Mouse (Mus musculus) intestine, embryonic 14.5 days (tissue): ENCODE measurements around the gene Tvp23a. TPM values are rescaled to one million over a fixed set of nuclear protein-coding genes. Genes with fewer than 3 reads are reported as not detected.
A peak's percentile ranks its signal among the peaks of the same experiment; 100 is the strongest.

Experiments used
- ATAC-seq: fragments of 200-750 bp; cut with Nextera tagmentation; replicated peaks from 2 replicates; pipeline ENCODE4 v1.8.0; 2017; ENCODE audit warnings: low read depth, moderate number of reproducible peaks, moderate TSS enrichment, moderate library complexity; ENCODE audit not compliant: low FRiP score, low TSS enrichment
- DNase-seq: peaks from one replicate; pipeline ENCODE4 v3.0.0-alpha.2; 2018; ENCODE audit warnings: low spot score
- H3K27ac ChIP-seq: fragments of 300-500 bp; sonication (generic); 2 replicates; pipeline ENCODE4 v1.5.1; 2014; ENCODE audit warnings: low read depth, mild to moderate bottlenecking, control low read depth
- H3K27me3 ChIP-seq: fragments of 300-500 bp; sonication (generic); replicated peaks from 2 replicates; pipeline ENCODE4 v1.6.1; 2014; ENCODE audit warnings: low read length, control low read depth; ENCODE audit not compliant: control insufficient read depth, insufficient read depth
- H3K36me3 ChIP-seq: fragments of 300-500 bp; sonication (generic); 2 replicates; pipeline ENCODE4 v1.6.1; 2014; ENCODE audit warnings: low read length, control low read depth; ENCODE audit not compliant: control insufficient read depth, insufficient read depth
- H3K4me1 ChIP-seq: fragments of 300-500 bp; sonication (generic); replicated peaks from 2 replicates; pipeline ENCODE4 v1.6.1; 2014; ENCODE audit warnings: low read length, control low read depth, mixed read lengths; ENCODE audit not compliant: control insufficient read depth, insufficient read depth
- H3K4me2 ChIP-seq: fragments of 300-500 bp; sonication (generic); 2 replicates; pipeline ENCODE4 v1.6.1; 2014; ENCODE audit warnings: low read length
- H3K4me3 ChIP-seq: fragments of 300-500 bp; sonication (generic); 2 replicates; pipeline ENCODE4 v1.5.1; 2014; ENCODE audit warnings: low read depth, low read length, control low read depth, mixed read lengths
- H3K9ac ChIP-seq: fragments of 300-500 bp; sonication (generic); 2 replicates; pipeline ENCODE4 v1.6.1; 2014; ENCODE audit warnings: mild to moderate bottlenecking, low read length
- H3K9me3 ChIP-seq: fragments of 300-500 bp; sonication (generic); 2 replicates; pipeline ENCODE4 v1.6.1; 2016; ENCODE audit warnings: low read length, control low read depth; ENCODE audit not compliant: control insufficient read depth
- WGBS: fragments of 180-500 bp; shearing (Covaris S2); extraction: QIAGEN DNeasy Blood & Tissue Kit; methylation state at CpG from one replicate; pipeline ENCODE4 v1.1.7; 2014; 5-methylcytosine and 5-hydroxymethylcytosine counted together
- polyA plus RNA-seq: library from polyadenylated mRNA; unstranded; fragments of >200 nt; fragmentation: Nextera tagmentation; extraction: Ambion mirVana; gene quantifications from 2 replicates; pipeline ENCODE4 v1.2.1, GENCODE M21; 2014

The Tvp23a gene
- 11.4 and 13.1 TPM in 2 replicates for polyA plus RNA-seq

DNA sequence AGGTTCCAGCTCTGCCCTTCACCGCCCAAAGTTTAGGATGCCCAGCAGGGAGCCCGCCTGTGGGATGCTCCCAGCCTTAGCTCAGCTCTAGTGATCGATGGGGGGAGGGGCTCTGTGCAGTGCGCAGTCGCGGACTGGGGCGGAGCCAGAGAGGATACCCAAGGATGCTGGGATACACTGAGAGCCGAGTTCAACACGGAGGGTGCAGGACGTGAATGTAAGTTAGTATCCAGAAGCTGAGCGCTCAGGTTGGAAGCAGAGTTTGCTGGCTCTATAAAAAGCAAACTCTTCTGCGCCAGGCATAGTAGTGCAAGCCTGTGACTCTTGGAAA lies at the start of gene Tvp23a:
TSS of gene Tvp23a (minus strand) at position 99 of the 331 bp plus-strand sequence.
- peak within 1 kb of the TSS; percentile 41 for H3K4me3 ChIP-seq
- 0 out of 2 replicates have a peak within 1 kb of the TSS, but pooled peaks have one; percentile 36 for H3K27ac ChIP-seq
- H3K4me1 ChIP-seq = peaks cover 4% of the 10 kb centered on the region; the same call in 1 of the 2 replicates
- H3K27me3 ChIP-seq = no peaks in the 10 kb centered on the region
- H3K9ac ChIP-seq = peak within 1 kb of the TSS; percentile 43
- WGBS = 4% methylated on average over 12 of the region's 12 CpGs
- H3K4me2 ChIP-seq = peak within 1 kb of the TSS; percentile 72
- peak; percentile 87 for DNase-seq
- peak; percentile 93 for ATAC-seq
- no peaks in the 10 kb centered on the region for H3K36me3 ChIP-seq
- no peaks in the 10 kb centered on the region for H3K9me3 ChIP-seq

DNA sequence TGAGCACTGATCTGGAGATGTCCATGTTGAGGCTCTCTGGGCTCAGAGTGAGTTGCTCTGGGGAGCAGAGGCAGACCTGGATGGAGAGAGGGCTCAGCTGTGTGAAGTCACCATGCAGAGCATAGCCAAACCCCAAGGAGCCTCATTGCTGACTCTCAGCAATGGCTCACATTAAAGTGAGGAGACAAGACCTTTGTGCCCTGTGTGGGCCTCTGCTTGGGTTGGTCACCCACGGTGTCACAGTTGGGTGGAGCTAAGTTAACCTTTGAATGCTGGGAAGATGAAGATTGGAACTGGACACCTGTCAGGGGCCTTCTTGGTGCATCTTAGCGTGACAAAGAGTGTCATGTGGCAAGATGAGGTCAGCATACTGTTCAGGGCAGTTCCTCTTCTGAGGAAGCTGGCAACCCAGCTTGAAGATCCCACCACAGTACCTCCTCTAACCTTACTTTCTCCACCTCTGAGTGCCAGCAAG lies 48.7 kb upstream of the Tvp23a start:
- Histone ChIP-seq H3K9me3 (no peaks in the 10 kb centered on the region), H3K36me3 (no peaks in the 10 kb centered on the region), H3K27ac (no peak overlapping the region), H3K9ac (no peak overlapping the region), H3K4me2 (no peak overlapping the region), H3K4me3 (no peak overlapping the region), H3K27me3 (0 out of 2 replicates have a peak, but pooled peaks cover 3% of the 10 kb centered on the region), H3K4me1 (no peaks in the 10 kb centered on the region)
- ATAC-seq = no peak
- WGBS = 71% methylated on average over 2 of the region's 2 CpGs
- no peak for DNase-seq

- Histone ChIP-seq H3K27ac (no peak overlapping the region), H3K9ac (no peak overlapping the region), H3K4me3 (no peak overlapping the region), H3K36me3 (no peaks in the 10 kb centered on the region), H3K9me3 (no peaks in the 10 kb centered on the region), H3K4me2 (no peak overlapping the region), H3K4me1 (no peaks in the 10 kb centered on the region), H3K27me3 (0 out of 2 replicates have a peak, but pooled peaks cover 17% of the 10 kb centered on the region)
- no peak for DNase-seq
- ATAC-seq = no peak
- 83% methylated on average over 3 of the region's 3 CpGs for WGBS
Observed at GRCm38 (mm10) chr16:10492587-10492986, 45.4 kb upstream of the Tvp23a start.

DNA sequence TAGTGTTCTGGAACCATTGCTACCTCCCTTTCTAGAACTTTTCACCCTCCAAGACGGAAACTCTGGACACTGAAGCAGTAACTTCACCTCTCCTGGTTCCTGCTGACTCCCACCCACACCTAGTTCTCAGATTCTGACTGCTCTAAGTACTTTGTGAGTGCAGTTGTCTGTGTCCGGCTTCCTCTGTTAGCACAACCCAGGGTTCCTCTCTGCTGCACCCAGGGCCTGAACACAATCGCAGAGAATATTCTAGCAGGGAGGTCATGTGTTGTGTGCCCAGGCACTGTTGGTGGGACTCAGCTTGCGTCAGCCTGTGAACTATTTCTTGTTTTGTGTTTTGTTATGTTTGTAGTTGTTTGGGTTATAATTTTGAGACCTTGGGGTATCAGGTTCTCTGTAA lies 44.6 kb upstream of the Tvp23a start:
- Histone ChIP-seq H3K4me2 (no peak overlapping the region), H3K4me1 (no peaks in the 10 kb centered on the region), H3K27ac (no peak overlapping the region), H3K4me3 (no peak overlapping the region), H3K36me3 (no peaks in the 10 kb centered on the region), H3K9me3 (no peaks in the 10 kb centered on the region), H3K9ac (no peak overlapping the region), H3K27me3 (0 out of 2 replicates have a peak, but pooled peaks cover 17% of the 10 kb centered on the region)
- 84% methylated on average over 4 of the region's 4 CpGs for WGBS
- DNase-seq (no peak), ATAC-seq (no peak)

DNA sequence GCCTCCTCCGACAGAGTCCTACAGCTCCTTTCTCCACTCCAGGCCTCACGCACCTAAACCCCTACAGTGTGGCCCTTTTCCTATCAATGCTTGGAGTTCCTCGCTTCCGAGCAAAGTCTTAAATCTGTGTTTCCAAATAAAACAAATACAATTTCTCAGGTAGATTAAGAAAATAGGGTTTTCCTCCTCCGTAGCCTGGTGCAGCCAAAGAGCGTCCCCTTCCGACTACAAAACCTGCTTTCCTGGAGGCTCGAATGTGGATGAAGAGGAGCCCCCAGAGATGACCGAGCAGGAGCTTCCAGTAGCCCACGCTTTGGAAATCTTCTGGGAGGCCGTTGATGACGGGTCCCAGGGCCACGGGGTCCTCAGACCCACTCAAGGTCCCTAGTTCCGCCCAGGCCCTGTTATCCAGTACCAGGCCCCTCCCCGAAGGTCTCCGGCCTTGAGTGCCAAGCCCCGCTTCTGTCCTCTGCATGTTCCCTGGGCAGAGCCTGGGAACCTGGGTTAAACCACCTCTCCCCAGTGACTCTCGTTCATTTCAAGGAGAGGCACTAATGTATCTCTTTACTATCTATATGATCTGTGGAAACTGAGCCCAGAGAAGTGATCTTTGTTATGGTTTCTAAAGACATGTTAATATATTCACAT lies 43.5 kb upstream of the Tvp23a start:
- WGBS = 76% methylated on average over 18 of the region's 18 CpGs

DNA sequence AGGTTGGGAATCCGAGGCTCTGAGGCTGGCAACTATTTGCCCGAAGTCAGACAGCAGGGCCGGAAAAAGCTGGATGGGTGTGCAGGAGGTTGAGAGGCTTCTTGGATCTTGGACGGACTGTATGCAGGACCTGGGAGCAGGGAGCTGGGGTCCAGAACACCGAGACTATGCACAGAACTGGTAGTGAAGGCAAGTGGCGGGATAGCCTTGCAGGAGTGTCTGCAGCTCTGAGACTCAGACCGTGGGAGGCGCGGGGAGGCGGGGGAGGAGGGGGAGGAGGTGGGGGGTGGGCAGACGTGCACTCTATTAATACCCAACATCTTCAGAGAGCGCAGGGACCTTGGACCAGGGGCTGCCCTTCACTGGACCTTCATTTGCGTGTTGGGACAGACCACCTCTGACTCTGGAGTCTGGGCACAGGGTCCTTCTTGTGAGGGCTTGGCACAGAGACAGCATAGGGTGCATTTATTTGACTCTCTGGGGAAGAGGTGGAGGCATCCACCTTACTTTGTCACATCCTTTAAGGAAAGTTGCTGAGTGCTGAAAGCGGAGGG lies 42.8 kb upstream of the Tvp23a start:
- Histone ChIP-seq H3K36me3 (no peaks in the 10 kb centered on the region), H3K4me3 (no peak overlapping the region), H3K4me1 (no peaks in the 10 kb centered on the region), H3K9ac (no peak overlapping the region), H3K9me3 (no peaks in the 10 kb centered on the region), H3K27ac (no peak overlapping the region), H3K27me3 (0 out of 2 replicates have a peak, but pooled peaks cover 17% of the 10 kb centered on the region), H3K4me2 (peak overlapping the region; percentile 35)
- 12% methylated on average over 13 of the region's 14 CpGs for WGBS
- ATAC-seq (no peak), DNase-seq (no peak)

More for the DNA sequence above, 43.5 kb upstream of the Tvp23a start:
- H3K4me2 ChIP-seq = no peak overlapping the region
- H3K36me3 ChIP-seq = no peaks in the 10 kb centered on the region
- ATAC-seq = no peak
- H3K27ac ChIP-seq = no peak overlapping the region
- H3K9ac ChIP-seq = no peak overlapping the region
- H3K9me3 ChIP-seq = no peaks in the 10 kb centered on the region
- H3K4me3 ChIP-seq = no peak overlapping the region
- H3K4me1 ChIP-seq = no peaks in the 10 kb centered on the region
- DNase-seq = no peak
- H3K27me3 ChIP-seq = 0 out of 2 replicates have a peak, but pooled peaks cover 17% of the 10 kb centered on the region

DNA sequence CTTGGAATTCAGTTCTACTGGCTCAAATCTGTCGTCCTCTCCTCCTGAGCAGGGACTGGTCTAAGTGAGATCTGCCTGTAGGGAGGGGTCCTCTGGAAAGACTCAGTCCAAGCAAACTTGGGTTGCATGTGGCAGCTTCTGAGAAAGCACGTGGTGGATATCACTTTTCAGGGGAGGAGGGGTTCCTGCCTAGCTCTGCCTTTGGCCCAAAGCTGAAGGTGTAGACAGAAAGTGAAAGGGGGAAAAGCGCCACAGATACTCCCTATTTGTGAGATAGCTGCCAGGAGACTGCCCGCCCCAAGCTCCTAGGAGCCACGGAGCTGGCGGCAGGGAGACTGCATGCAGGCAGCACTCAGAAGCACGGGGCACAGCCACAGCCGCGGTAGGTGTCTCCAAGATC lies 42.3 kb upstream of the Tvp23a start:
- WGBS = 7% methylated on average over 9 of the region's 9 CpGs
- H3K4me3 ChIP-seq = no peak overlapping the region
- no peaks in the 10 kb centered on the region for H3K4me1 ChIP-seq
- H3K27me3 ChIP-seq = 0 out of 2 replicates have a peak, but pooled peaks cover 17% of the 10 kb centered on the region
- no peak overlapping the region for H3K9ac ChIP-seq
- no peaks in the 10 kb centered on the region for H3K36me3 ChIP-seq
- peak overlapping the region; percentile 35 for H3K4me2 ChIP-seq
- DNase-seq = no peak
- H3K9me3 ChIP-seq = no peaks in the 10 kb centered on the region
- no peak overlapping the region for H3K27ac ChIP-seq
- no peak for ATAC-seq

- no peak overlapping the region for H3K9ac ChIP-seq
- ATAC-seq (no peak), DNase-seq (no peak)
- no peak overlapping the region for H3K27ac ChIP-seq
- no peaks in the 10 kb centered on the region for H3K4me1 ChIP-seq
- 0 out of 2 replicates have a peak overlapping the region, but pooled peaks have one; percentile 35 for H3K4me2 ChIP-seq
- H3K9me3 ChIP-seq = no peaks in the 10 kb centered on the region
- 0 out of 2 replicates have a peak, but pooled peaks cover 17% of the 10 kb centered on the region for H3K27me3 ChIP-seq
- 84% methylated on average over 7 of the region's 7 CpGs for WGBS
- no peaks in the 10 kb centered on the region for H3K36me3 ChIP-seq
- no peak overlapping the region for H3K4me3 ChIP-seq
Observed at GRCm38 (mm10) chr16:10488769-10489481, 41.8 kb upstream of the Tvp23a start.
